Mouse (Mus musculus) monocyte, adult 2 months (primary cell): ENCODE results near the gene Cdyl2.

Source experiments
- DNase-seq, 2 experiments: peaks; one replicate each; pipeline ENCODE4 v3.0.0; 2022; ENCODE audit warnings: low spot score in 2 of 2, low read depth in 1 of 2

Cdyl2 gene

GRCm38 (mm10) chr8:116623591-116623990 lies 109.2 kb downstream of the Cdyl2 start:
- no peak for DNase-seq

GRCm38 (mm10) chr8:116622326-116622725 lies 110.5 kb downstream of the Cdyl2 start:
- DNase-seq, result no peak

- DNase-seq, result no peak
These were observed 111.4 kb downstream of the Cdyl2 start for GRCm38 (mm10) chr8:116621158-116621961.

- DNase-seq, result no peak
These were observed 113.0 kb downstream of the Cdyl2 start for GRCm38 (mm10) chr8:116619686-116620320.

GRCm38 (mm10) chr8:116619221-116619620 lies 113.6 kb downstream of the Cdyl2 start:
- DNase-seq, result no peak

- no peak for DNase-seq
These were observed 114.0 kb downstream of the Cdyl2 start for GRCm38 (mm10) chr8:116618797-116619196.

GRCm38 (mm10) chr8:116617891-116618290 lies 114.9 kb downstream of the Cdyl2 start:
- no peak for DNase-seq

- no peak for DNase-seq
These were observed 116.4 kb downstream of the Cdyl2 start for GRCm38 (mm10) chr8:116616369-116616768.

GRCm38 (mm10) chr8:116614901-116615300 lies 117.9 kb downstream of the Cdyl2 start:
- no peak for DNase-seq

GRCm38 (mm10) chr8:116606171-116606570 lies 126.6 kb downstream of the Cdyl2 start:
- DNase-seq, result no peak

GRCm38 (mm10) chr8:116602806-116603205 lies 130.0 kb downstream of the Cdyl2 start:
- no peak for DNase-seq

- no peak for DNase-seq
These were observed 133.1 kb downstream of the Cdyl2 start for GRCm38 (mm10) chr8:116599728-116600127.

GRCm38 (mm10) chr8:116591226-116591625 lies 141.6 kb downstream of the Cdyl2 start:
- DNase-seq, result no peak

- no peak for DNase-seq
These were observed 142.2 kb downstream of the Cdyl2 start for GRCm38 (mm10) chr8:116590546-116590945.

GRCm38 (mm10) chr8:116590106-116590505 lies 142.7 kb downstream of the Cdyl2 start:
- no peak for DNase-seq

- DNase-seq, result no peak
These were observed 144.9 kb downstream of the Cdyl2 start for GRCm38 (mm10) chr8:116587616-116588468.

- no peak for DNase-seq
These were observed 151.3 kb downstream of the Cdyl2 start for GRCm38 (mm10) chr8:116581318-116582019.

- no peak for DNase-seq
These were observed 156.1 kb downstream of the Cdyl2 start for GRCm38 (mm10) chr8:116576732-116577131.

GRCm38 (mm10) chr8:116573085-116573484 lies 159.7 kb downstream of the Cdyl2 start:
- DNase-seq, result no peak

- no peak for DNase-seq
These were observed 180.0 kb downstream of the Cdyl2 start for GRCm38 (mm10) chr8:116552778-116553177.

GRCm38 (mm10) chr8:116552255-116552654 lies 180.5 kb downstream of the Cdyl2 start:
- no peak for DNase-seq
